Mouse (Mus musculus) heart, postnatal 0 days (tissue): ENCODE results near the gene Zfp46.

ENCODE experiments used
- CTCF ChIP-seq: IDR thresholded peaks from 2 replicates; pipeline ENCODE4 v1.5.1; 2016; ENCODE audit warnings: antibody characterized with exemption, control low read depth, low read depth
- EP300 ChIP-seq: IDR thresholded peaks from 2 replicates; pipeline ENCODE4 v1.6.1; 2016; ENCODE audit warnings: antibody characterized with exemption, low read depth

GRCm38 (mm10) chr4:136256696-136257095 lies 27.8 kb upstream of the Zfp46 start:
- TF ChIP-seq EP300 (no peak), CTCF (no peak)
